In genomic region chr6:39776275-39776674, GRCm38 (mm10) we compare ENCODE assay signal across 21 mouse cellular contexts. TPM values are rescaled to one million over a fixed set of nuclear protein-coding genes. Genes with fewer than 3 reads are reported as not detected.
DNase-seq lines count a peak whose midpoint lies in the region; ATAC-seq lines count a peak whose summit lies in the region.
"Had no signal": no experiment of that assay in that cellular context is flagged by ENCODE, and none has a peak within 500 bp of the region (broad histone marks: within the 10 kb centered on the region; RNA-seq: fewer than 3 reads in every experiment).

No protein-coding gene starts in this region.

- peaks cover 7% of the 10 kb centered on the region for H3K27me3 ChIP-seq in liver, embryonic 15.5 days
- H3K27me3 ChIP-seq in neural tube, embryonic 15.5 days (replicated peaks): no peaks in the 10 kb centered on the region
- H3K27me3 ChIP-seq in hindbrain, embryonic 12.5 days: no peaks in the 10 kb centered on the region
- H3K27me3 ChIP-seq: embryonic facial prominence, embryonic 12.5 days; forebrain, embryonic 13.5 days; forebrain, embryonic 15.5 days had no signal

- peak overlapping the region; percentile 29; the same call in 1 of the 2 replicates for H3K27ac ChIP-seq in liver, embryonic 15.5 days (replicated peaks)
- H3K27ac ChIP-seq in neural tube, embryonic 15.5 days (replicated peaks): no peak overlapping the region
- H3K27ac ChIP-seq in hindbrain, embryonic 12.5 days: no peak overlapping the region
- H3K27ac ChIP-seq: embryonic facial prominence, embryonic 10.5 days; embryonic facial prominence, embryonic 12.5 days; forebrain, embryonic 13.5 days; forebrain, embryonic 15.5 days had no signal

- ATAC-seq in liver, embryonic 15.5 days (ENCODE audit: insufficient read depth): no peak
- no peak for ATAC-seq in neural tube, embryonic 15.5 days (ENCODE audit: low FRiP score)
- peak; percentile 72 for ATAC-seq in granulocyte monocyte progenitor cell, adult 5-6 weeks (replicated peaks; ENCODE audit: poor library complexity, severe bottlenecking)
- peak; percentile 76 for ATAC-seq in megakaryocyte progenitor cell, adult 5-6 weeks (replicated peaks; ENCODE audit: poor library complexity)
- ATAC-seq in hindbrain, embryonic 12.5 days (ENCODE audit: low FRiP score): no peak
- ATAC-seq: forebrain, embryonic 13.5 days; forebrain, embryonic 15.5 days; forebrain, postnatal 0 days had no signal

- H3K36me3 ChIP-seq in liver, embryonic 15.5 days (replicated peaks): no peaks in the 10 kb centered on the region
- H3K36me3 ChIP-seq in neural tube, embryonic 15.5 days: no peaks in the 10 kb centered on the region
- no peaks in the 10 kb centered on the region for H3K36me3 ChIP-seq in hindbrain, embryonic 12.5 days
- H3K36me3 ChIP-seq: embryonic facial prominence, embryonic 10.5 days; embryonic facial prominence, embryonic 12.5 days; forebrain, embryonic 15.5 days had no signal

- H3K4me3 ChIP-seq in liver, embryonic 15.5 days (replicated peaks): no peak overlapping the region
- H3K4me3 ChIP-seq in neural tube, embryonic 15.5 days (replicated peaks): no peak overlapping the region
- H3K4me3 ChIP-seq in hindbrain, embryonic 12.5 days: no peak overlapping the region
- H3K4me3 ChIP-seq: embryonic facial prominence, embryonic 10.5 days; embryonic facial prominence, embryonic 12.5 days; forebrain, embryonic 13.5 days; forebrain, embryonic 15.5 days had no signal

- H3K4me2 ChIP-seq in liver, embryonic 15.5 days: no peak overlapping the region
- H3K4me2 ChIP-seq in neural tube, embryonic 15.5 days: no peak overlapping the region
- H3K4me2 ChIP-seq in hindbrain, embryonic 12.5 days (replicated peaks): no peak overlapping the region
- H3K4me2 ChIP-seq: embryonic facial prominence, embryonic 12.5 days; forebrain, embryonic 13.5 days; forebrain, embryonic 15.5 days had no signal

- H3K9me3 ChIP-seq in liver, embryonic 15.5 days (replicated peaks): no peaks in the 10 kb centered on the region
- no peaks in the 10 kb centered on the region for H3K9me3 ChIP-seq in neural tube, embryonic 15.5 days (replicated peaks)
- no peaks in the 10 kb centered on the region for H3K9me3 ChIP-seq in hindbrain, embryonic 12.5 days (replicated peaks)
- H3K9me3 ChIP-seq: embryonic facial prominence, embryonic 10.5 days; embryonic facial prominence, embryonic 12.5 days; forebrain, embryonic 13.5 days; forebrain, embryonic 15.5 days had no signal

- H3K9ac ChIP-seq in liver, embryonic 15.5 days: no peak overlapping the region
- H3K9ac ChIP-seq in neural tube, embryonic 15.5 days (replicated peaks): no peak overlapping the region
- H3K9ac ChIP-seq in hindbrain, embryonic 12.5 days: no peak overlapping the region
- H3K9ac ChIP-seq: embryonic facial prominence, embryonic 12.5 days; forebrain, embryonic 13.5 days; forebrain, embryonic 15.5 days; forebrain, postnatal 0 days had no signal

- WGBS in liver, embryonic 15.5 days (ENCODE audit: insufficient replicate concordance): 77% methylated on average over 6 of the region's 6 CpGs
- WGBS in neural tube, embryonic 15.5 days: 88% methylated on average over 6 of the region's 6 CpGs
- 87% methylated on average over 6 of the region's 6 CpGs for WGBS in hindbrain, embryonic 12.5 days

- DNase-seq in liver: no peak
- DNase-seq in neural tube, embryonic 10.5 days (ENCODE audit: extremely low spot score, low spot score): peak; percentile 11
- DNase-seq in cerebellum, adult 9-10 months: no peak
- DNase-seq: adrenal gland, adult 2 months; adrenal gland, postnatal 10 days; adrenal gland, postnatal 25 days; cerebellum, adult 11 months; cerebellum, adult 18-20 months; cerebellum, adult 8-10 months; cerebellum, postnatal 10 days; cerebellum, postnatal 25 days; forebrain, postnatal 0 days had no signal

- 0 out of 2 replicates have a peak, but pooled peaks cover 2% of the 10 kb centered on the region for H3K4me1 ChIP-seq in liver, embryonic 15.5 days (replicated peaks)
- peaks cover 7% of the 10 kb centered on the region for H3K4me1 ChIP-seq in neural tube, embryonic 15.5 days
- peaks cover 6% of the 10 kb centered on the region for H3K4me1 ChIP-seq in hindbrain, embryonic 12.5 days

RNA-seq across cellular contexts. Expression of gene Mrps33, which starts 34.5 kb away (rescaled TPM):
- 53.2 and 64.2 TPM in 2 replicates for polyA plus RNA-seq in liver, embryonic 15.5 days (2015; fragmentation: Nextera tagmentation; extraction: Ambion mirVana)
- 170 and 195 TPM in 2 replicates for polyA plus RNA-seq in neural tube, embryonic 15.5 days (2015; fragmentation: Nextera tagmentation; extraction: Ambion mirVana)
- total RNA-seq in granulocyte monocyte progenitor cell, adult 5-6 weeks (2014; fragmentation: Nextera tagmentation): 107 and 122 TPM in 2 replicates
- total RNA-seq in granulocyte monocyte progenitor cell, adult 5-6 weeks (2017): 55.8 and 64.7 TPM in 2 replicates
- 109 and 141 TPM in 2 replicates for total RNA-seq in megakaryocyte progenitor cell, adult 5-6 weeks (2015)
- total RNA-seq in megakaryocyte progenitor cell, adult 5-6 weeks (2017): 41.1 and 47.7 TPM in 2 replicates
- polyA plus RNA-seq in hindbrain, embryonic 12.5 days (2016; fragmentation: Nextera tagmentation; extraction: Ambion mirVana): 205 and 206 TPM in 2 replicates

RNA-seq across cellular contexts. Expression of gene Braf, which starts 51.0 kb away (rescaled TPM):
- 5.5 and 5.7 TPM in 2 replicates for polyA plus RNA-seq in liver, embryonic 15.5 days (2015; fragmentation: Nextera tagmentation; extraction: Ambion mirVana)
- 22.5 and 26.0 TPM in 2 replicates for polyA plus RNA-seq in neural tube, embryonic 15.5 days (2015; fragmentation: Nextera tagmentation; extraction: Ambion mirVana)
- 25.1 and 29.1 TPM in 2 replicates for total RNA-seq in granulocyte monocyte progenitor cell, adult 5-6 weeks (2014; fragmentation: Nextera tagmentation)
- 24.1 and 28.7 TPM in 2 replicates for total RNA-seq in granulocyte monocyte progenitor cell, adult 5-6 weeks (2017)
- 40.1 and 41.3 TPM in 2 replicates for total RNA-seq in megakaryocyte progenitor cell, adult 5-6 weeks (2015)
- total RNA-seq in megakaryocyte progenitor cell, adult 5-6 weeks (2017): 14.6 and 18.9 TPM in 2 replicates
- 25.7 and 29.2 TPM in 2 replicates for polyA plus RNA-seq in hindbrain, embryonic 12.5 days (2016; fragmentation: Nextera tagmentation; extraction: Ambion mirVana)

Comparison
In these comparisons a context has a peak if more than half of its experiments do, and no peak if none do; other contexts are left out.
1. ATAC-seq: peak in granulocyte monocyte progenitor cell, adult 5-6 weeks (single experiment) and megakaryocyte progenitor cell, adult 5-6 weeks (single experiment); none in liver, embryonic 15.5 days (single experiment), neural tube, embryonic 15.5 days (single experiment) and hindbrain, embryonic 12.5 days (single experiment).